Mouse (Mus musculus): Measurements from ENCODE around the gene Syt6. TPM values are rescaled to one million over a fixed set of nuclear protein-coding genes. Genes with fewer than 3 reads are reported as not detected.
"Not testable (repeated sequence)": the region's sequence is repeated elsewhere in the genome, so short reads cannot be mapped to it uniquely, and the experiment has no call there.

The Syt6 gene
- total RNA-seq, 2 experiments from 2014 or later: not detected

DNA sequence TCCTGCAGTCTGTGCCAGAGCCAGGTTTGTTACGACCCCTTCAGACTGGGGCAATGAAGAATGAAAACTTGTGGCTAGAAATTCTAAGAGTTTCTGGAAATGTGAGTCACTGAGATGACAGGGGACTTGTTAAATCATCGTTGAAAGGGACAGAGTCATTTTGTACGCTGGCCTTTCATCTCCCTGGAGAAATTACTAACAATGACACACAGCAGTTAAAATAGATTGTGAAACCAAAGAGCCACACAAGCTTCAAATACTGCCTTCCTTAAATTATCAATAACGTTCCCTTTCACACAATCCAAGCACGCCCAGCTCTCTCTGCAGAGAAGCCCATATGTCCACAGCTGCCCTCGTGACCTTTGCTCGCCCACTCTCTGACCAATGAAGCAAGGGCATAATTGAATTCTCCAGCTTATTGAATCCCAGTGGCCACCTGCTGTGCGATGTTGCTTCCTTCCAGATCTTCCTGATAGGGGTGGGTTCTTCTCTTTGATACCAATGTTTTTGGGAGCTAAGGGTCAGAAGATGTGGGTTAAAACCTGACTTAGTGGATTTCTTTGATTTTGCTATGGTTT lies 65.3 kb downstream of the Syt6 start:
- no peak for ATAC-seq (replicated peaks; ENCODE audit: poor library complexity, severe bottlenecking)

DNA sequence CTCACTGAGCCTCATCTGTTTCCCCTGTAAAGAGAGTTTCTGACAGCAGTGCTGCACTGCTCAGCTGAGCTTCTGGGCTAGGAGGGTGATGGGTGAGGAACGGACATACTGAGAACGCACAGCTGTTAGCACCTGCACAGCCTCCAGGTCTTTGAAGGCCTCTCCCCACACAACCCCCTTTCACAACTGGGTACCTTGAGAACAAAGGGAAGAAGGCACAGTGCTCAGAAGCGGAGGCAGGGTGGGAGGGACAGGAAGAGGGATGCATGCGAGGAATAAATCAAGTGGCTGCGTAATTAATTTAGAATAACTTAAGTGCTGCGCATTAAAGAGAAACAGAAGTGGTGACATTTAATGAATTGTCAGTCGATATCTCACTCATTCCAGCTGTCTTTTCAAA lies 66.3 kb downstream of the Syt6 start:
- ATAC-seq (replicated peaks; ENCODE audit: poor library complexity, severe bottlenecking): no peak

DNA sequence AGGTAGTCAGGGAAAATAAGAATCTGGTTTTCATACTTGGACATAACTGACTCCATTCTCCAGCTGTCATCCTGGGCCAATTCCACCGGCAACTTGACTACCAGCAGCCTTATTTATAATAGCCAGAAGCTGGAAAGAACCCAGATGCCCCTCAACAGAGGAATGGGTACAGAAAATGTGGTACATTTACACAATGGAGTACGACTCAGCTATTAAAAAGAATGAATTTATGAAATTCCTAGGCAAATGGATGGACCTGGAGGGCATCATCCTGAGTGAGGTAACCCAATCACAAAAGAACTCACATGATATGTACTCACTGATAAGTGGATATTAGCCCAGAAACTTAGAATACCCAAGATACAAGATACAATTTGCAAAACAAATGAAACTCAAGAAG lies 70.9 kb downstream of the Syt6 start, which contains the start of gene Atg4a-ps:
TSS of gene Atg4a-ps (minus strand) at position 101 of the 400 bp plus-strand sequence.
- ATAC-seq (replicated peaks; ENCODE audit: poor library complexity, severe bottlenecking): not testable (repeated sequence)

DNA sequence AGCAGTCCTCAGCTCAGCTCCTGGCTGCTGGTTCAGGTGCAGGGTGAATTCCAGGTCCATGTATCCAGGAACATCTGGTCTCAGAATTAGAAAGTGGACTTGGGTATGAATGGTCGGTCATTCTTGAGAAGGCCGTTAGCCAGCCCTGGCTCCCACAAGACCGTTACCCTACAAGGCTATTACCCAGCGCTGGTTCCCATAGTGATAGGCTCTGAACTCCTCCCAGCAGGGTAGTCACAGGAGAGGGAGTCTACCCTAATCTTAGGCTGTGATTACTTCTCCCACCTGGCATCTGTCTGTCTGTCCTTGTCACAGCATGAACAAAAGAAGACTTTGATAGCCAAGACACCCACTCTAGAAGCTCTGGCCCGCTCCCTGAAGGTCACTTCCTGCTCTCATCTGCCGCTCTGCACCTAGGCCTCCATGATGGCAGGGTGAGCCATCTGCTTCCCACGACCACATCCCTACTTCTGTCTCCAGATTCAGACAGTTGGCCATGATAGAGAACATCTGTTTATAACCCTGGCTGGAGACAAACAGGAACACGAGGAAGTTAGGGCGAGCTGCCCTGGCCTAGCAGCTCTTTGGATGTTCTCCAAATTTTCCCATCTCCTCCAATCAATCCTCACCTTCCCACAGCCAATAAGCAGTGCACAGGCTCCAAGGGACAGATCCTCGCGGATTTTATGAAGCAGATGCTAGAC lies 72.3 kb downstream of the Syt6 start:
- no peak for ATAC-seq (replicated peaks; ENCODE audit: poor library complexity, severe bottlenecking)

DNA sequence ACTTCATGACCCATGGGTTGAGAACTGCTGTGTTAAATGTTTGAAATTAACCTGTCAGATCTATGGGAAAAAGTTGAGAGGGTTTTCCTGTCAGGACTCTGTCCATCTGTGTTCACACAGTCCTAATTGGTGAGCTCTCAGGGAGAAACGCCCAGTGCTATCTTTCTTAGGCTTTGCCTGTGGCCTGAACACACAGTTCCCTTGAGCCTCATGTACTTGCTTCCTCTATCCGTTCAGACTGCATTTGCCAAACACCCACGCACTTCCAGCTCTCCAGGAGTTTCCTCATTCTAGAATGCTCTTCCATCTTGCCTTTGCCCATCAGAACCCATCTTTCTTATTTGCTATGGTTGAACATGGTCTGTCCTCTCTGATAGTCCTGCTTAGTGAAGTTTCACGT lies 73.5 kb downstream of the Syt6 start:
- no peak for ATAC-seq (replicated peaks; ENCODE audit: poor library complexity, severe bottlenecking)

DNA sequence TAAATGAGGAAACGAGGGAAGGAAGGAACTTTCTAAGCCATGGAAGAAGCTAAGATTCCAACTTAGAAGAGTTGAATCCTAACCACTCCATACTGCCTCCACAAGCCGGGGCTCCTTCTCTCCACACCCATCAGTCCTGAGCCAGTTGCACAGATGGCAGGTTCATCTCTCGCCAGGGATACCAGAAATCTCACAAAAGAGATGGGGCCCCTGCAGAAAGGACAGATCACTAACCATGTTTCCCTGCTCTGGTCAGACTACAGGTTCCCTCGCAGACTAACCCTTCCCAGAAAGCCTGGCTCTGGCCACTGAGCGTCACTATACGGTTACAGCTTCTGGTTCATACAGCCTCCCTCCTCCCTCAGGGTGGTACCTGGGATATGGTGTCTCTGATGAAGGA lies 74.7 kb downstream of the Syt6 start:
- no peak for ATAC-seq (replicated peaks; ENCODE audit: poor library complexity, severe bottlenecking)

DNA sequence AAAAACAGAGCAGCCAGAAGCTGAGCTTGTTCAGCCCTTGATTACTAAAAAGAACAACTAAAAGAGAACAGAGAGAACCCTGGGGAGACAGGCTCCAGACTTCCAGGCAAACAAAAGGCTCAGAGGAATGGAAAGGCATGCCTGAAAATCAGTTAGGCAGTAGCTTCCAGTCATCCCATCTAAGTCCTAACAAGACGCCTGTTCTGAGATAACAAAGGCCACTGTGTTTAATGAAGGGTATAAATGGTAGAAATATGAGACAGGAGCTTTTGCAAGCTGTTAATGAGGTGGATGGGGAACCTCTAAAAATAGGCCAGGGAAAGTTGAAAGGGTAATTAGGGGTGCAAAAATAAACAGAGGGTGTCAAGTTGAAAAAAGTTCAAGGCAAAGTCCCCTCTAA lies 75.4 kb downstream of the Syt6 start:
- ATAC-seq (replicated peaks; ENCODE audit: poor library complexity, severe bottlenecking): no peak

DNA sequence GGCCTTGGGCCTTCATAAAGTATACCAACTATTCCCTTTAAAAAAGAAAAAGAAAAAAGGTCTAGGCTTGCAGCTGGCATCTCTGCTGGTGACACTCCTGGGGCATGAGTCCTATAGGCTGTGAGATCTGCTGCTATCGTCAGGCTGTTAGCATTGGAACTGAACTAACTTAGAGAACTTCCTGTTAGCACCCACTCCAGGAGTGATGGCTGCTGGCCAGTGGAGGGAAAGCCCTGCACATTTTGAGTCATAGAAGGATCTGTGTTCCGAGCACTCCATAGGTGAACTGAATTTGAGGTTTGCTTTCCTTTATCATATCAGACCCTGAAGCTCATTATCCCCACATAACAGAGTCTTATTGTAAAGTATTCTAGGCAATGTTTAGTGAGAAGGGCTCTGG lies 85.0 kb downstream of the Syt6 start:
- no peak for ATAC-seq (replicated peaks; ENCODE audit: poor library complexity, severe bottlenecking)

DNA sequence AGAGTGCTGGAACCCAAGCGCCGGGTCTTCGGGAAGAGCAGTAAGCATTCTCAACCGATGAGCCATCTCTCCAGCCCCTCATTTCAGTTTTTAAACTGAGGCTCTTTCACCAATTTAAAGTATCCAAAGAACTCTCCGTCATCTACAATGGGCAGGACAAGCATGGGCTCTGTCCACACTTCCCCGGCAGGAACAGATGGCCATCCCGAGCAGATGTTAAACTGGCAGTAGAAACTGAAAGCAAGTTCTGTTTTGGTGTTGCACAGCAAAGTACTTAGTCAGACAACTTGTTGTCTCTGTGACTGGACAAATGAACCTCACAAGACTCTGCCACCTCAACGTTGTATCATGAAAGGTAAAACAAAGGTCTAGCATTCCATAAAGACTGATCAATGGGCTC lies 86.7 kb downstream of the Syt6 start:
- ATAC-seq (replicated peaks; ENCODE audit: poor library complexity, severe bottlenecking): no peak

DNA sequence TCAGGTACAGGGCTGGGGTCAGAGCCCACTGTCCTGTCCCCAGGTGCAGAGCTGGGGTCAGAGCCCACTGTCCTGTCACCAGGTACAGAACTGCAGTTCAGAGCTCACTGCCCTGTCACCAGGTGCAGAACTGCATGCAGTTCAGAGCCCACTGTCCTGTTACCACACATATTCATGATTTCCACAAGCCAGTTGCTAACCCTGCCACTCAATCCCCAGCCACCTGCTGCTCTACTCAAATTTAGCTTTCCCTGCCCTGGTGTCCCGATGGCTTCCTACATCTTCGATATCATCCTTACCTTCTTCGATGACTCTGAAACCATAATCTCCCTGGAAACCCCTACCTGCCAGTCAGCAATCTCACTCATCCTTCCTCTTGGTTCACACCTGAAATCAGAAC lies 88.4 kb downstream of the Syt6 start:
- ATAC-seq (replicated peaks; ENCODE audit: poor library complexity, severe bottlenecking): no peak

DNA sequence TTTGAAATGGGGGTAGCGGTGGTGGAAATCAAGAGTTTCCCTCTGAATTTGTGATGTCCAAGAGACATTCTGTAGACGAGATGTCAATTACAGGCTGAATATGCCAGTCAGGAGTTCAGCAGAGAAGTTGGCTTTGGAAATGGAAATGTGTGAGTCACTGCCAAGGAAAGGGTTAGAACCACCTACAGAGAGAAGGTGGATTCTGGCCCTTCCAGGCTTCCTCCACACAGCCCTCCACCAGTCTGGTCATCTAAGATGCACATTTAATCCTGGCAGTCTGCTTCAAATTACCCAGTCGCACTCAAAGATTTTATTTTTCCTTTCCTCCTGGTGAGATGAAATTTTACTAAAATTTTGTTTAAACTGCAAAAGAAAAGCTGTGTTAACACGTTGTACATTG lies 97.1 kb downstream of the Syt6 start:
- ATAC-seq (replicated peaks; ENCODE audit: poor library complexity, severe bottlenecking): no peak

DNA sequence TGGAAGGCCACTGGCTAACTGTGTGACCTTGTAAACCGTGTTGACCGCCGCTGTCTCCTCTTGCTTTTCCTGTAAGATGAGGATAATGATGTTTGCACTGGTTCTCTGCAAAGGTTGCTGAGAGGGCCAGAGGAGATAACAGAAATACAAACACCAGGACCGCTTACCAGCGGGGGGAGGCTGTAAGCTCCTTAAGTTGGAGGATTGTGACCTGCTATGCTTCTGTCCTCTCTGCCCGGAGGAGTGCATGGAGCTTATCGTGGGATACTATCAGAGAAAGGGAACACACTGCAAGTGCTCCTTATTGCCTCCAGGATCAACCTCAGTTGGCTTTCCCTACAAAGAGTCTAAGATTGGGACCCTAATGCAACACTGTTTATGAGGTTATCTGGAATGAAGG lies 97.7 kb downstream of the Syt6 start:
- no peak for ATAC-seq (replicated peaks; ENCODE audit: poor library complexity, severe bottlenecking)

DNA sequence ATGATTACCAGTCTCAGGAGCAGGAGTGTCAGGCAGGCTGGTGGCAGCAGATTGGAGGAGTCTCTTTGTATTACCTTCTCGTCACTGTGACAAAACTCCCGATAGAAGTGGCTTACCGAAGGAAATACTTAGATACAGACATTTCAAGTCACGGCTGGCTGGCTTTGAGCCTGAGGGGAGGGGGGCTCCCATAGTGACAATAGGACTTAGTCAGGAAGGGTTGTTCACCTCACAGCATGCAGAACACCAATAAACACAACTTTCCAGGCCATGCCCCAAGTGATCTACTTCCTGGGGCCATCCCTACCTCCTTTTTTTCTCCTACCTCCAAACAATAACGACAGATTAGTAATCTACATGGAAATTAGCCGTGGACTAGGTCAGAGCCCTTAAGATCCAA lies 103.8 kb downstream of the Syt6 start:
- no peak for ATAC-seq (replicated peaks; ENCODE audit: poor library complexity, severe bottlenecking)

DNA sequence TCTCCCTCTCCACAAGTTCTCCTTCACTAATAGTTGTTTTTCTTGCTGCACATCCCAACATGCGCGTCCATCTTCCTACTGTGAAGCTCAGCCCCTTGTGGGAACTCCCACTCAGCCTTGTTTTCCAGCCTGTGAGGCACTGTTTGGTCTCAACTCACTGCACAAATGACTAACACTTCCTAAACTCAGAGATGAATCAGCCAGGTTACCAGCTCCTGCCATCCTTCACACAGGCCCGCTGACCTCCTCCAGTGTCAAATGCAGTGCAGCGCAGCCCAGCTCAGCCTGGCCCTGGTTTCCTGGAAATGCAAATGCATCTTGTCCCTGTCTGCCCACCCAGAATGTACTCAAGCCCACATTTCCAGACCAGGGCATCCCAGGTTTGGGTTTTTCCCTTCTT lies 107.4 kb downstream of the Syt6 start:
- ATAC-seq (replicated peaks; ENCODE audit: poor library complexity, severe bottlenecking): no peak

DNA sequence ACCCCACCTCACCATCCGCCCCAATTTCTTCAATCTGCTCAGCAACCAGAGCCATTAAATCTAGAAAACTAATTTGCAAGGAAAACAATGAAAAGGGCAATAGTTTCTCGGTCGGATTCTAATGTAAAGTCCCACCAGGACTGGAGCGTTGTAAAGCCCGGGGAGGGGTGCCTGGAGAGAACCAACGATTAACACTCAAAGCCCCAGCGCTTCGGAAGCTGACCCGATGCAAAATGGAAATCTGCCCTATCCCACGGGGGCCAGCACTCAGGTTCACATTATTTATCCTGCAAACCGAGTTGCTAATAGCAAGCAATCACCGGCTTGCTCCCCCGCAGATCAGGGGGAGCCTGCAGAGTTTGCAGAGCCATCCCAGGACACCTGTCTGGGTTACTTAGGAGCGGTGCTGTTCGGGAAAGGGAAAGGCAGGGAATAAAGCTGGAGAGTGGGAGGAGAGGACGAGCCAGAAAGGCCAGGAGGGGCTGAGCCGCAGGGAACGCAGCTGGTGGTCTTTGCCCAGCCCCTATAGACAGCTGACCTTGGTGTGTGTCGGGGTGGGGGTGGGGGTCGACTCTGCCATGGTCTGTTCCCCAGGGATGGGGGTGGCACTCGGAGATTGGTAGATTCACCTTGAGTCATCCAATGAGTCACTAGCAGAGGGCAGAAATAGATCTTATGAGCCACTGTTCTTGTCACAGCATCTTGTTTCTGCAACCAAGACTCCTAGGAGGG lies 108.4 kb downstream of the Syt6 start:
- ATAC-seq (replicated peaks; ENCODE audit: poor library complexity, severe bottlenecking): no peak

DNA sequence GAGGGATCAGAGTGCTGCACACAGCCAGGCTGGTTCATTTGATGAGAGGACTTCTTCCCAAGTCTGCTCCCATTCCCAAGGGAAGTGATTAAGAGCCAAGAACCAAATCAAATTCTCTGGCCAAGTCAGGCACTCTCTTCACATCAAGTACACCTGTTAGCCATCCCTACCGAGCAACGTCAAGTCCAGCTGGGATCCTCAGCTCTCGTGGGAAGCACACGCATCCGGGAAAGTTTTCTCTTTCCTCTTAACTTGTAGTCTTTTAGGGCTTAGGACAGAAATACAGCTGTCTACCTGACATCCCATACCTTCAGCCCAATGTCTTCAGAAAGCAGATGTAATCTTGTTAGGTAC lies 108.9 kb downstream of the Syt6 start:
- no peak for ATAC-seq (replicated peaks; ENCODE audit: poor library complexity, severe bottlenecking)

DNA sequence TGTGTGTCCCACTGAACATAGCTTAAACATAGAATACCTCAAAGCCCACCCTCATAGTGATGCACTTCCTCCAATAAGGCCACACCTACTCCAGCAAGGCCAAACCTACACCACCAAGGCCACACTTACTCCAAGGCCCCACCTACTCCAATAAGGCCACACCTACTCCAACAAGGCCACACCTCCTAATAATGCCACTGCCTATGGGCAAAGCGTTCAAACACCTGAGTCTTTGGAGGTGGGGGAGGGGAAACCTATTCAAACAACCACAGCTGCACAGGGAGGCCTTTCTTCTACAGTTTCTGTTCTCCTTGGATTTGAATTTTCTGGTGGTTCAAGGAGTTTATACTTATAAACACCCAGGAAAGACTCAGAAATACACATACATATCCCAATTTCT lies 114.0 kb downstream of the Syt6 start:
- no peak for ATAC-seq (replicated peaks; ENCODE audit: poor library complexity, severe bottlenecking)

DNA sequence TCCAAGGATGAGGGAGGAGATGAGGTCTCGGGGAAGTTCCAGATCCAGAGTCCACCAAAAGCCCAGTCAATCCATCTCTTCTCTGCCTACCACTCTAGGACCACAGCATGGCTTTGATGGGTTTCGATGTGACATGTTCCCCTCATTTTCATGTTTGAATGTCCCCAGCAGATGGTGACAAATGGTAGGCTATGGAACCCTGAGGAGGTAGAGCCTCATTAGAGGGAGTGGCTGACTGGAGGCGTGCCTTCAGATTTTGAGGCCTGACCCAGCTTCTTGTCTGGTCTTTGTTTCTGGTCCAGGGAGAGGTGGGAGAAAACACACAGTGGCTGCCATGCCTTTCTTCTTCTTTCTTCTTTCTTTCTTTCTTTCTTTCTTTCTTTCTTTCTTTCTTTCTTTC lies 115.5 kb downstream of the Syt6 start:
- ATAC-seq (replicated peaks; ENCODE audit: poor library complexity, severe bottlenecking): no peak

Measured in granulocyte monocyte progenitor cell, adult 5-6 weeks (primary cell).